Mouse (Mus musculus) heart, postnatal 0 days (tissue): ENCODE measurements around the gene Mark4.

Source experiments
- CTCF ChIP-seq: IDR thresholded peaks from 2 replicates; pipeline ENCODE4 v1.5.1; 2016; ENCODE audit warnings: antibody characterized with exemption, control low read depth, low read depth
- EP300 ChIP-seq: IDR thresholded peaks from 2 replicates; pipeline ENCODE4 v1.6.1; 2016; ENCODE audit warnings: antibody characterized with exemption, low read depth

DNA sequence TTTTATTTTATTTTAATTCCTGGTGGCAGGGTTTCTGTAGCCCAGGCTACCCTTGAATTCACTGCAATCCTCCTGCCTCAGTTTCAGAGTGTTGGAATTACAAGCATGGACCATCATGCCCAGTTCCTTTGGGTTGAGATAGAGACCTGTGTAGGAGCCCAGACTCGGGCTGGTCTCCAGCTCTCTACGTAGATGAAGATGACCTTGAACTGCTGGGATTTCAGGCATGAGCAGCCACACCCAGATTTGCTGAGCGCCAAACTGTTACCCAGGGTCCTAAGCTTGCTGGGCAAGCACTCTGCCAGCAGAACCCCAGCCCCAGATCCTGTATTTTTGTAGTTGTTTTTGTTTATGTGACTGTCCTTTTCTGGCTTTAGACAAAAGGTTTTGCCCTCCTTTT, 45.1 kb downstream of the Mark4 start:
- TF ChIP-seq EP300 (no peak), CTCF (no peak)
